15 mouse cellular contexts compared by ENCODE assay signal in genomic region chr12:112253461-112253860, GRCm38 (mm10).
DNase-seq lines count a peak whose midpoint lies in the region; ATAC-seq and TF ChIP-seq lines count a peak whose summit lies in the region.
"Had no signal": no experiment of that assay in that cellular context is flagged by ENCODE, and none has a peak within 500 bp of the region (broad histone marks: within the 10 kb centered on the region; RNA-seq: fewer than 3 reads in every experiment).

No protein-coding gene starts in this region.

- H3K27ac ChIP-seq in left cerebral cortex, adult 2 months = no peak overlapping the region
- peak overlapping the region; percentile 49 for H3K27ac ChIP-seq in forebrain, embryonic 13.5 days
- H3K27ac ChIP-seq in midbrain, postnatal 0 days (ENCODE audit: low read depth, low read length) = no peak overlapping the region
- H3K27ac ChIP-seq in heart, embryonic 11.5 days (ENCODE audit: low read depth, low read length) = no peak overlapping the region
- H3K27ac ChIP-seq: heart, embryonic 13.5 days; liver, embryonic 12.5 days had no signal

- H3K4me1 ChIP-seq in forebrain, embryonic 13.5 days = peaks cover 17% of the 10 kb centered on the region
- no peaks in the 10 kb centered on the region; the same call in 1 of the 2 replicates for H3K4me1 ChIP-seq in midbrain, postnatal 0 days (ENCODE audit: insufficient read depth, low read length)
- H3K4me1 ChIP-seq in heart, embryonic 11.5 days (ENCODE audit: control insufficient read depth, insufficient read depth, low read length) = no peaks in the 10 kb centered on the region
- H3K4me1 ChIP-seq: heart, embryonic 13.5 days; liver, embryonic 12.5 days had no signal

- 26% methylated on average over 10 of the region's 10 CpGs for WGBS in forebrain, embryonic 13.5 days
- WGBS in midbrain, postnatal 0 days = 43% methylated on average over 10 of the region's 10 CpGs
- WGBS in heart, embryonic 11.5 days (ENCODE audit: insufficient replicate concordance) = 80% methylated on average over 10 of the region's 10 CpGs

- no peak overlapping the region for H3K4me3 ChIP-seq in left cerebral cortex, adult 2 months
- H3K4me3 ChIP-seq in forebrain, embryonic 13.5 days = no peak overlapping the region
- no peak overlapping the region for H3K4me3 ChIP-seq in midbrain, postnatal 0 days (ENCODE audit: low read depth, low read length)
- no peak overlapping the region for H3K4me3 ChIP-seq in heart, embryonic 11.5 days (ENCODE audit: low read depth, low read length)
- H3K4me3 ChIP-seq: heart, embryonic 13.5 days; liver, embryonic 12.5 days had no signal

- TF ChIP-seq CTCF in left cerebral cortex, adult 2 months (IDR thresholded peaks at IDR 0.05) = no peak
- TF ChIP-seq CTCF in midbrain, postnatal 0 days (IDR thresholded peaks at IDR 0.05) = no peak

- no peaks in the 10 kb centered on the region for H3K36me3 ChIP-seq in forebrain, embryonic 13.5 days (ENCODE audit: poor library complexity, severe bottlenecking)
- H3K36me3 ChIP-seq in midbrain, postnatal 0 days (ENCODE audit: insufficient read depth, low read length) = no peaks in the 10 kb centered on the region
- no peaks in the 10 kb centered on the region for H3K36me3 ChIP-seq in heart, embryonic 11.5 days (ENCODE audit: control insufficient read depth, insufficient read depth, low read length)
- H3K36me3 ChIP-seq: heart, embryonic 13.5 days; liver, embryonic 12.5 days had no signal

- no peaks in the 10 kb centered on the region; the same call in 1 of the 2 replicates for H3K9me3 ChIP-seq in forebrain, embryonic 13.5 days (replicated peaks)
- no peaks in the 10 kb centered on the region for H3K9me3 ChIP-seq in midbrain, postnatal 0 days (ENCODE audit: low read length)
- no peaks in the 10 kb centered on the region for H3K9me3 ChIP-seq in heart, embryonic 11.5 days (replicated peaks; ENCODE audit: control insufficient read depth, low read length)
- H3K9me3 ChIP-seq: heart, embryonic 13.5 days; liver, embryonic 12.5 days had no signal

- no peaks in the 10 kb centered on the region for H3K27me3 ChIP-seq in forebrain, embryonic 13.5 days
- no peaks in the 10 kb centered on the region for H3K27me3 ChIP-seq in midbrain, postnatal 0 days (ENCODE audit: insufficient read depth, low read length)
- H3K27me3 ChIP-seq in heart, embryonic 11.5 days (ENCODE audit: control insufficient read depth, insufficient read depth, low read length) = no peaks in the 10 kb centered on the region

- ATAC-seq in forebrain, embryonic 13.5 days = peak; percentile 65
- no peak for ATAC-seq in midbrain, postnatal 0 days (ENCODE audit: low FRiP score)
- no peak for ATAC-seq in heart, embryonic 11.5 days (replicated peaks; ENCODE audit: insufficient number of reproducible peaks, low FRiP score, low TSS enrichment)
- ATAC-seq: liver, embryonic 12.5 days; lung, postnatal 0 days had no signal

- intact Hi-C loops in left cerebral cortex, adult 2 months (cut with DNase I) = no loop called here

- no peak overlapping the region for H3K4me2 ChIP-seq in forebrain, embryonic 13.5 days
- no peak overlapping the region for H3K4me2 ChIP-seq in midbrain, postnatal 0 days (ENCODE audit: low read depth, low read length, poor library complexity, severe bottlenecking)
- no peak overlapping the region for H3K4me2 ChIP-seq in heart, embryonic 11.5 days
- H3K4me2 ChIP-seq: heart, embryonic 13.5 days; liver, embryonic 12.5 days had no signal

- peak; percentile 68 to 69 for DNase-seq in cerebellum, postnatal 14 days
- no peak for DNase-seq in cerebellum, adult 8-10 months
- DNase-seq in left cerebral cortex, adult 18-20 months (ENCODE audit: low spot score in 2 of 2) = peak; percentile 5 to 26
- no peak for DNase-seq in left cerebral cortex, adult 2 months (ENCODE audit: extremely low spot score in 1 of 2, low spot score in 2 of 2)
- DNase-seq in midbrain, postnatal 0 days (ENCODE audit: low spot score) = peak; percentile 47
- no peak for DNase-seq in gastrocnemius, adult 18-20 months (ENCODE audit: low spot score)
- DNase-seq: adrenal gland, adult 8-10 months; gastrocnemius, postnatal 14 days; kidney, postnatal 10 days; thymus, adult 2 months had no signal

- H3K9ac ChIP-seq in forebrain, embryonic 13.5 days = peak overlapping the region; percentile 35; the same call in 1 of the 2 replicates
- H3K9ac ChIP-seq in midbrain, postnatal 0 days (replicated peaks; ENCODE audit: low read length, poor library complexity, severe bottlenecking) = no peak overlapping the region
- H3K9ac ChIP-seq in heart, embryonic 11.5 days (ENCODE audit: low read depth, low read length) = no peak overlapping the region
- H3K9ac ChIP-seq: heart, embryonic 13.5 days; liver, embryonic 12.5 days had no signal

Comparison
In these comparisons a context has a peak if more than half of its experiments do, and no peak if none do; other contexts are left out.
1. DNase-seq: peak in cerebellum, postnatal 14 days (2 of 2), left cerebral cortex, adult 18-20 months (2 of 2) and midbrain, postnatal 0 days (single experiment); none in cerebellum, adult 8-10 months (single experiment), left cerebral cortex, adult 2 months (0 of 2) and gastrocnemius, adult 18-20 months (single experiment).